Mouse (Mus musculus): Measurements from ENCODE around the gene Yju2.

GRCm38 (mm10) chr17:55967186-55967585, 8.3 kb downstream of the Yju2 start:
- TF ChIP-seq POLR2A (IDR thresholded peaks at IDR 0.05; ENCODE audit: low read depth, low read length) = no peak
- TF ChIP-seq CTCF (conservative IDR thresholded peaks at IDR 0.05; ENCODE audit: insufficient read depth, insufficient read length, low read depth, low read length) = no peak
